Mouse (Mus musculus) MN1 (cell line): ENCODE results near the gene Lypd3.
A peak's percentile ranks its signal among the peaks of the same experiment; 100 is the strongest.
"Not testable (repeated sequence)": the region's sequence is repeated elsewhere in the genome, so short reads cannot be mapped to it uniquely, and the experiment has no call there.

Experiments
- DNase-seq: peaks from one replicate; pipeline ENCODE4 v3.0.0-alpha.2; 2016; ENCODE audit warnings: low spot score

The Lypd3 gene

GRCm38 (mm10) chr7:24662575-24662974 lies 26.2 kb downstream of the Lypd3 start:
- peak; percentile 71 for DNase-seq

GRCm38 (mm10) chr7:24664301-24664700 lies 28.0 kb downstream of the Lypd3 start:
- no peak for DNase-seq

- no peak for DNase-seq
Measured at GRCm38 (mm10) chr7:24664959-24665358, 28.6 kb downstream of the Lypd3 start.

- no peak for DNase-seq
Measured at GRCm38 (mm10) chr7:24671944-24672439, 35.6 kb downstream of the Lypd3 start.

- DNase-seq, result no peak
Measured at GRCm38 (mm10) chr7:24676575-24676974, 40.2 kb downstream of the Lypd3 start, which contains the start of gene Tex101. Gene Tex101, minus strand, starts transcription at chr7:24676675.

GRCm38 (mm10) chr7:24684121-24684520 lies 47.8 kb downstream of the Lypd3 start:
- not testable (repeated sequence) for DNase-seq

GRCm38 (mm10) chr7:24687519-24687918 lies 51.2 kb downstream of the Lypd3 start:
- not testable (repeated sequence) for DNase-seq
